Mouse (Mus musculus): ENCODE measurements around the gene Ccdc36.

DNA sequence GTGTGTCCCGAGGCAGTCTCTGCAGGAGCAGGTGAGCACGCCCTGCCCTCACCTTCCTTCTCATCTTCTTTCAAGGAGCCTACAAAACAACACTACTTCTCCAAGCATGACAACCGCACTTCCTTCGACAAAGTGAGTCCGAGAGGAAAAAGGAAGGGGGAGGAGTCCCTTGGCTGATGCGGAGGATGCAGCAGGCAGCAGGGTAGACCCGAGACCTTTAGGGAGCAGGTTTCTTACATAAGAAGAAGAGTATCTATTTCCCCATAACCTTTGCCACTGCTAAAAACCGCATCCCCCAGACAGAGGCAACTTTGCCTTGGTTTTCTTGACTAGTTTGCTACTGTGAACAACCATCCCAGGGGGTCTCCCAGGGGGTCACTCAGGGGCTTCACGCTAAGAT is 16.8 kb upstream of the Ccdc36 start:
- TF ChIP-seq MAX (IDR thresholded peaks at IDR 0.05; ENCODE audit: low read length) (no peak), CTCF (IDR thresholded peaks at IDR 0.05 in 2 of 3, conservative IDR thresholded peaks at IDR 0.05 in 1 of 3; ENCODE audit: control insufficient read depth in 1 of 3, insufficient read depth in 1 of 3, low read depth in 2 of 3, low read length in 3 of 3, poor library complexity in 1 of 3, severe bottlenecking in 1 of 3) (no peak), ETS1 (IDR thresholded peaks at IDR 0.05; ENCODE audit: low read depth, low read length) (no peak), MAFK (IDR thresholded peaks at IDR 0.05; ENCODE audit: borderline replicate concordance, low read depth, low read length) (no peak)
